Mouse (Mus musculus) lung, postnatal 14 days (tissue): ENCODE results near the gene Ralbp1.

Experiments used
- DNase-seq: peaks from one replicate; pipeline ENCODE4 v3.0.0; 2021

Ralbp1 gene

GRCm38 (mm10) chr17:65845423-65845822, 40.2 kb downstream of the Ralbp1 start:
- DNase-seq: no peak

- DNase-seq: no peak
Measured at GRCm38 (mm10) chr17:65842669-65843381, 42.8 kb downstream of the Ralbp1 start.

- DNase-seq: no peak
Measured at GRCm38 (mm10) chr17:65839541-65840256, 45.9 kb downstream of the Ralbp1 start.

- DNase-seq: no peak
Measured at GRCm38 (mm10) chr17:65836746-65837145, 48.9 kb downstream of the Ralbp1 start.

GRCm38 (mm10) chr17:65833891-65834290, 51.7 kb downstream of the Ralbp1 start:
- DNase-seq: no peak

- DNase-seq: peak; percentile 19
Measured at GRCm38 (mm10) chr17:65830216-65830863, 55.3 kb downstream of the Ralbp1 start.

GRCm38 (mm10) chr17:65828951-65829350, 56.6 kb downstream of the Ralbp1 start:
- DNase-seq: no peak

- no peak for DNase-seq
Measured at GRCm38 (mm10) chr17:65827904-65828303, 57.7 kb downstream of the Ralbp1 start.

GRCm38 (mm10) chr17:65827119-65827840, 58.3 kb downstream of the Ralbp1 start:
- DNase-seq: no peak

- no peak for DNase-seq
Measured at GRCm38 (mm10) chr17:65826257-65826656, 59.3 kb downstream of the Ralbp1 start.

GRCm38 (mm10) chr17:65824246-65824645, 61.4 kb downstream of the Ralbp1 start:
- no peak for DNase-seq

GRCm38 (mm10) chr17:65822423-65822822, 63.2 kb downstream of the Ralbp1 start:
- no peak for DNase-seq

- DNase-seq: no peak
Measured at GRCm38 (mm10) chr17:65820197-65820596, 65.4 kb downstream of the Ralbp1 start.

GRCm38 (mm10) chr17:65813763-65814162, 71.8 kb downstream of the Ralbp1 start:
- DNase-seq: no peak

GRCm38 (mm10) chr17:65811032-65811431, 74.6 kb downstream of the Ralbp1 start:
- DNase-seq: no peak

GRCm38 (mm10) chr17:65806416-65806815, 79.2 kb downstream of the Ralbp1 start:
- DNase-seq: no peak

- no peak for DNase-seq
Measured at GRCm38 (mm10) chr17:65805966-65806365, 79.6 kb downstream of the Ralbp1 start.

GRCm38 (mm10) chr17:65802026-65802425, 83.6 kb downstream of the Ralbp1 start:
- DNase-seq: no peak

GRCm38 (mm10) chr17:65800451-65800850, 85.1 kb downstream of the Ralbp1 start:
- no peak for DNase-seq

GRCm38 (mm10) chr17:65799353-65799752, 86.2 kb downstream of the Ralbp1 start:
- DNase-seq: no peak

GRCm38 (mm10) chr17:65798446-65798845, 87.2 kb downstream of the Ralbp1 start:
- DNase-seq: no peak
